Mouse (Mus musculus): ENCODE results near the gene Rag2. TPM values are rescaled to one million over a fixed set of nuclear protein-coding genes. Genes with fewer than 3 reads are reported as not detected.

Gene Rag2
- 116 and 143 TPM in 2 replicates for polyA plus RNA-seq (2015; fragmentation: Nextera tagmentation; extraction: Ambion mirVana)

DNA sequence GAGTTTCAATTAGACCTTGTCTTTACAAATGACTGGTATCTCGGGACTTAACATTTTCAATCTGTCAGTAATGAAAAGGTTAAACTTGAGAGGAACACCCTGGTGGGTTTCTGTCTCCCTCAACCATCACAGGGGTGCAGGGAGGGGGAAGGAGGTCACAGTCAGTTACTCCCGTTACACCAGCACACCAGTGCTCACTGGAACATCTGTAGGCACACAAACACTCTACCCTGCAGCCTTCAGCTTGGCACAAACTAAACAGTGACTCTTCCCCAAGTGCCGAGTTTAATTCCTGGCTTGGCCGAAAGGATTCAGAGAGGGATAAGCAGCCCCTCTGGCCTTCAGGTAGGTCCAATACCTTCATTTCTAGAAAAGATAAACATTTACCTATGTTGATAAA, at the start of gene Rag2:
Rag2 (plus strand) TSS at position 193 of the 400 bp plus-strand sequence.
- DNase-seq (ENCODE audit: low spot score) = peak; percentile 88

DNA sequence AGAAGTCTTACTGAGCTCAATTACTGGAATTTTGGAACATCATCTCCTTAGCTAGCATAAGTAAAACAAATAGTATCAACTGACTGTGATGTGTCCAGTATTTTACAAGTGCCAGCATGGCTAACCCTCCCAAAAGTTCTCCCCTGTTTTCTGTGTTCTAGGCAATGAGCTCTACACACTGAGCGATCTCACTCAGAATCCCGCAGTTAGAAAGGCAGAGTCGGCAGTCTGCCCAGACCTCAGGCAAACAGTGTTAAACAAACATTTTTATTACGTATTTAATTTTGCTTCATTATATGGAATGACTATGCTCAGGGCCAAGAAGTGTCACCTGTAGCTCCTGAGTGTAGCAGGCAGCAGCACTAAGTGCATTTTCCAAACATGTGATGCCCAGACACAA, 47.3 kb upstream of the Rag2 start:
- DNase-seq (ENCODE audit: low spot score) = no peak

DNA sequence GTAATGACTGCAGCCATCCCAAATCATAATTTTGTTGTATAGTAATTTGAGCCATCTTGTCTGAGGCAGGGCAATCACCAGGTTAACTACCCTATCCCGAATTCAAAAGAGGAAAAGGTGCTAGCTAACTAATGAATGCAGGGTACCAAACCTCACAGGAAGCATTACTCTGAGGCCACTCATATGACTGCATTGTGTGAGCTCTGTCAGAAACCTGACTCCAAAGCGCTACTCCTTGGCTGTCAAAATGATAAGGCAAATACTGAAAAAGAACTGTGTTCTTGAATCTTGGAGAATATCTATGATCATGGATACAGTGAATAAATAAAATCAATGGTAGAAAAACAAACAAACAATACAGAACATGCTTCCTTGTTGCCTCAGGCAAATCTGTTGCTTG, 44.5 kb upstream of the Rag2 start:
- no peak for DNase-seq (ENCODE audit: low spot score)

GRCm38 (mm10) chr2:101580428-101580827, 44.1 kb upstream of the Rag2 start:
- DNase-seq (ENCODE audit: low spot score) = no peak

DNA sequence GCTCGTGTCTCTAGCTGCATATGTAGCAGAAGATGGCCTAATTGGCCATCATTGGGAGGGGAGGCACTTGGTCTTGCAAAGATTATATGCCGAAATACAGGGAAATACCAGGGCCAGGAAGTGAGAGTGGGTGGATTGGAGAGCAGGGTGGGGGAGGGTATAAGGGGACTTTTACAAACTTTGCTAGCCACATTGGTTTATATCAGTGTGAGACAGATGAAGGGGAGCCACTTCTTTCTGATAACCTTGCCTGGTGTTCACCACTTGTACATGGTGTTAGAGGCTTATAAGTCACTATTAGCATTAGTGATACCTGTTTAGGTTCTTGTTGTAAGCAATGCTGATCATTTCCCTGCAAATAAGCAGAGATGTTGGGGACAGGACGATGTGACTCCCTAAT, 43.5 kb upstream of the Rag2 start:
- DNase-seq (ENCODE audit: low spot score) = no peak

DNA sequence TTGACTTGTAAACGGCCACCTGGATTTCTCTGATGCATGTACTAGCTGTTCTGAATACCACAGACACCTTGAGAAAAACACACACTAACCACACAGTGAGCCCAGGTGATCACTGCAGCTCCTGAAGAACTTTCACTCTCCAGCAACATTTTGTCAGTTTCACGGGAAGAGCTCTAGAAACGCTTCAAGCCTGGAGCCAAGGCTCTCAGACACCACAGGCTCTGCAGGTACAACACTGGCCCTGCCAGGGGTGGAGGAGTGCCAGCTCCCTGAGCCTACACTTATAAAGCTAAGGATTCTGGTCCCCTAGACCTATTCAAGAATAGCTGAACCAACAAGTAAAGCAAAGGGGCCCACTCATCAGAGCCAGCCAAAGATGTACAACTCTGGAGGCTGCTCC, 43.1 kb upstream of the Rag2 start:
- peak; percentile 77 for DNase-seq (ENCODE audit: low spot score)

GRCm38 (mm10) chr2:101591356-101591755, 33.2 kb upstream of the Rag2 start:
- DNase-seq (ENCODE audit: low spot score) = no peak

GRCm38 (mm10) chr2:101592023-101592841, 32.3 kb upstream of the Rag2 start:
- DNase-seq (ENCODE audit: low spot score) = no peak

DNA sequence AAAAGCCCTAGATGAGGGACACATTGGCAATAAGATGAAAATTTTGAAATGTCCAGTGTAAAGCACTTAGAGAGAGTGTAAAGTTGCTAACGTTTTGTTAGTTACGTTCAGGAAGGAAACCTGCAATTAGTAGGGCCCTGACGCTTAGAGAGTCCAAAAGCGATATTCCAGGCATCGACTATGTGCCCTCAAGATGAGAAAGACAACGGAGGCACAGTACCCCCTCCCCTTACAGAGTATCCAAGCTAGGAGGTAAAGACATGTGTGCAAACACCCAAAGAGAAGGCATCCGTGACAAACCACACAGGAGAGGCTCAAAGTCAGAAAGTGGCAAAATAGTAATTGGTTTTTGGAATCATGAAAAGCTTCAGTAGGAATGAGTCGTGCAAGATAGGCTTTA, 31.6 kb upstream of the Rag2 start:
- no peak for DNase-seq (ENCODE audit: low spot score)

- DNase-seq (ENCODE audit: low spot score) = no peak
Measured at GRCm38 (mm10) chr2:101594681-101595080, 29.8 kb upstream of the Rag2 start.

DNA sequence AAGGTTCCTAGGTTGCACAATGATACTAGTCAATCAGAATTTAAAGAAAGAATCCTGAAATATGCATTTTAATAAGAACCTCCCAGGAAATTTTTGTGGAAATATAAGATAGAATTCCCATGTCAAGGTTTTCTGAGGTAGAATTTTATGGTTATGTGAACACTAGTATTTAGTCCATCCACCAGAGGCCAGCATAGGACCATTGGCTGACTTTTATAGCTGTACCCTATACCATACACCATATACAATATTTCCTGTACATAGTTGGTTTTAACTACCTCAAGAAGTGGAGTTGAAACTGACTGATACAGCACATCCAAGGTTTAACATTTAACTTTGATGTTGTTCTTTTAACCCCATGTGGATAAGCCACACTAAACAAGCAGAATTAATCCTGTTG, 27.3 kb upstream of the Rag2 start:
- peak; percentile 51 for DNase-seq (ENCODE audit: low spot score)

DNA sequence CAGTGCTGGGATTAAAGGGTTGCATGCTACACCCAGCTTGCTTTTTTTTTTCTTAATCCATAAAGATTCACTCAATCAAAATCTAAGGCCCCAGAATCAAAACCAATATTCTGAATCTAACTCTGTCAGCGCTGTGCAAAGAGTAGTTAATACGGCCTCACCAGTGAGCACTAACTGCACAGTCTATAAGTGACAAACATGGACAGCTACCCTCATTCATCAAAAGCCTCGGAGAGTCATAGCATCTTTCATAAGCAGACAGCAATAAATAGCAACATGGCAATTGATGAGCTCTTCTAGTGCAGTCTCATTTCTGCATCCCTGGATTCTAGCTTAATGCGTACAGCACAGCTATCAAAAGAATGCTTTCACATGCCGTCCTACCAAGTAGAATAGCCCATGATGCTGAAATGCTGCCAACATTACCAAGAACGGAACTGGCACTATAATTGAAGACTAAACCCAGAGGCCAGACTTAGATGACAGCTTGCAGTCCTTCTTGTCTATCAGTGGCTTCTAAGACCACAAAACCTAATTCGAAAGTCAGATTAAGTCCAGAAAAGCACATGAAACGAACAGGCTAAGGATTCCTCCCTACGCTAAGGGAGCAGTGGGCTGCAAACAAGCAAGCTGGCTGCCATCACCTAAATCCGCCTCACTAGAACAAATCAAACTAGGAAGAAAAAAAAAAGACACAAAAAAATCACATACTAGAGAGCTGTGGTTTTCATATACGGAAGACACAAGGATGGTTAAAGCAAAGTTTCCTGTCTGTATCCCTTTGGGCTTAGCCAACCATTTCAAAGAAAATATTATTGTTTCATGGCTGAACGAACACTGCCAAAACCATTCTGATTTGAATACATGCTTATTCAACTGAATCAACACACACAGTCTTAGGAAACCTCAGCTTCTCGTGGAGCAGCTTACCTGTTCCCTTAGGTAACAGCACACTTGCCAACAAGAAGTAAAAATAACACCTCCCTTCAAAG, 26.0 kb upstream of the Rag2 start:
- DNase-seq (ENCODE audit: low spot score) = no peak

DNA sequence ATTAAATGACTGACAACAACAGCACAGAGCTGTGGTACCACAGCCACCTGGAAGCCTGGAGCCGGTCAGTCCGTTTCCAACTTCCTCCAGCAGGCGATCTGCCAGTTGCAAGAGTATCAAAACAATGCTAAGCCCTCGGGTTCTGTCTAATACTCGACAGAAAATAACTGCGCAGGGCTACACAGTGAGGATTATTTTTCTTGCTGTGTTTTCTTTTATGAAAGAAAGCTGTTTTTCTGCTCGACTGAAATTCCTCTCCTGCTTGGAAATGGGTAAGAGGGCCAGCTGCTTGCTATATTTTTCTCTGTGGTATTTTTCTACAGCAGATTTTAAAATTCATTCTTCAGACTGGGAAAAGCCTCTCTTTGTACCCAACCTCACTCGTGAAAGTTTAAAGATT, 23.8 kb upstream of the Rag2 start:
- no peak for DNase-seq (ENCODE audit: low spot score)

DNA sequence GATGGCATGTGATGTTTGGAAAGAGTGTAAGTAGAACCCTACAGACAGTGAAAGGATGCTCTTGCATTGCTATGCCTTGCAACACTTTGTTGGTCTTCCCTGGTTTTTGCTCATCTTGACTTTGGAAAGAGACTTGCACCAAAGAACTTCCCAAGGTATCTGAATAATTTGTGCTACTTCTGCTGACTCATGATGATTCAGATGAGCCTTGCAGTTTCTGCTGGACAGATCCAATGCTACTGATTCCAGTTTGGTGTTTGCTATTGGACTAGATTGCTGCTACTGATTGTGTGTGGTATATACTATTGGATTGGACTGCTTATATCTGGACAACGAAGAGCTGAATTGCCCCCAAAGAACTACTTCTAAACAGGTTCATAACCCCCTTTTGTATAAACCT, 21.4 kb upstream of the Rag2 start:
- DNase-seq (ENCODE audit: low spot score) = no peak

DNA sequence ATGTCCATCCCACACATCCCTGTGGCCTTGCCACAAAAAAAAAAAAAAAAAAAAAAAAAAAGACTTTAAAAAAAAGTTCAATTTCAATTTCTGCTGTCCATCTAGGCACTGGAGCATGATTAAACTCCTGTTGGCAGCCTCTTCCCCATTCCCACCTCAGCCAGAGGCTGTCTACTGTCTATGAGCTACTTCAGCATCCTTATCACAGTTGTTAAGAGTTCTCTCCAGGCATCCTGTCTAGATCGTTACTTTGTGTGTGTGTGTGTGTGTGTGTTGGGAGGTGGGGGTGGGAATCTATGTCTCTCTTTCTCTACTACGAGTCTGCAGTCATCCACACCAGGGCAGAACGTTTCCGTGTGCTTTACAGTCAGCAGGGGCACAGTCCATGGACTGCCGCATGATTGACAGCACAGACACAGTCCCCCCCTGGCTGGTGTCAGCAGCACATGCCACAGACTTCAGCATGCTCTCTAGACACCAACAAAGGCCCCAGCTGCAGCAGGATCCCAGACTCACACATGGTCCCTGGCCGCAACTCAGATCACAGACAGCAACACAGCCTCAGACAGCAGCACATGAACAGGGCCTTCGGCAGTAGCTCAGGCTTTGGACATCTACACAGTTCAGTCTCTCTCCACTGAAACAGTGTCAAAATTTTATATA, 16.2 kb upstream of the Rag2 start:
- DNase-seq (ENCODE audit: low spot score) = peak; percentile 90

- DNase-seq (ENCODE audit: low spot score) = no peak
Measured at GRCm38 (mm10) chr2:101610861-101611260, 13.7 kb upstream of the Rag2 start.

GRCm38 (mm10) chr2:101615464-101616305, 8.8 kb upstream of the Rag2 start:
- DNase-seq (ENCODE audit: low spot score) = peak; percentile 60

DNA sequence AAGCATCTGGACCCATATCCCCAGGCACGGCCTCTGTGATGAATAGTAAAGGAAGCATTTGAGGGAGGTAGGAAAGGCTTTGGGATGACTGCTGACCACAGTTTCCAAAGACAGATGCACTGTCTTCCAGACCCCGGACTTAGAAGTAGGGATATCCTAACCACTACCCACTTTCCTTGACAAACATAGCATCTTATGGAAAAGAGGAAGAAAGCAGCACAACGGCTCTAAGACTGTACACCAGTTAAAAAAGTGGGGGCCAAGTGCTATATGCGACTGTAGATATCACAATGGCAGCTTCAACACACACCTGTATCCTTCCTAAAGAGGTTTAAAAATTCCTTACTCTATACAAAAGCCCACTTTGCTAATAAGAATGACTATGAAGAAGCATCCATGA, 6.1 kb upstream of the Rag2 start:
- no peak for DNase-seq (ENCODE audit: low spot score)

DNA sequence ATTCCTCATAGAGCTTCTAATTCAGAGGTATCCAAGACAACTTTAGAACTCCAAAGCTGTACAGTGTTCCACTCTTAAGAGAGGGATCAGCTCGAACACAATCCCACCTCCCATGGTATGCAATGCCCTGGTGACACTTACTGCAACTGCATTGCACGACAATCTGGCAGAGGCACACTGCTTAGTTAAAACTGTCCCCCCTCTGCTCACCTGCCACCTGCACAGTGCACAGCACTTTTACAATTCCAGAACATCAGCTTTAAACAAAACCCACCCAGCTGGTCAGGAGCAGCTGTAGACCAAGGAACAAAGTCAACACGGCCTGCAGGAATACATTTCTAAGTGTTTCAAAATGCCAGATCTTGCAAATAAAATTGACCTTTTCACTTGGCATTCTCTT, 3.6 kb upstream of the Rag2 start:
- DNase-seq (ENCODE audit: low spot score) = no peak

GRCm38 (mm10) chr2:101621611-101622010, 2.9 kb upstream of the Rag2 start:
- peak; percentile 53 for DNase-seq (ENCODE audit: low spot score)

DNA sequence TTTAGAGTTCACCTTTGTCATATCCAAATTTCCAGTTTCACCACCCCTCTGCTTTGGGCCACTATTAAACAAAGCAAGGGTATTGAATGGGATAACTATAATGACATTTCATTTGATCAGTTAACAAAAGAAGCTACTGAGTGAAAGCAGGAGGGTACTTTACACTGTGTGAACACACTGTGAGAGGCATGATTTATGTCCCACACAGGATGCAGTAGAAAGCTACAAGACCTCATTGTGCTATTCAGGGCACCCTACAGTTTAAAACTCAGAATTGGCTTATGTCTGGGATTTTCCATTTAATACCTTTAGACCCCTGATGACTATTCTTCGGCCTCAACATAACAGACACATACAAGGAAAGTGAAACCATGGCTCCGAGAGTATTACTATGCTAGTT, 1.5 kb upstream of the Rag2 start:
- no peak for DNase-seq (ENCODE audit: low spot score)

Measured in thymus, postnatal 0 days (tissue).